Mouse (Mus musculus) induced T-regulatory cell, adult 2 months (primary cell): ENCODE results near the gene Lrrn4cl.
"Not testable (repeated sequence)": the region's sequence is repeated elsewhere in the genome, so short reads cannot be mapped to it uniquely, and the experiment has no call there.

Experiments used
- DNase-seq: peaks from one replicate; pipeline ENCODE4 v3.0.0-alpha.2; 2012; ENCODE audit warnings: low read depth

The Lrrn4cl gene

GRCm38 (mm10) chr19:8838041-8838730, 12.4 kb upstream of the Lrrn4cl start:
- no peak for DNase-seq

GRCm38 (mm10) chr19:8839103-8839907, 11.3 kb upstream of the Lrrn4cl start, which contains the start of gene Gng3:
Gene Gng3, minus strand, starts transcription at chr19:8839194.
- DNase-seq: peak; percentile 31

- DNase-seq: peak; percentile 76
Measured at GRCm38 (mm10) chr19:8839908-8840791, 10.4 kb upstream of the Lrrn4cl start.

GRCm38 (mm10) chr19:8841012-8841411, 9.6 kb upstream of the Lrrn4cl start:
- DNase-seq: no peak

GRCm38 (mm10) chr19:8842961-8843360, 7.6 kb upstream of the Lrrn4cl start:
- DNase-seq: no peak

- peak; percentile 91 for DNase-seq
Measured at GRCm38 (mm10) chr19:8844371-8845129, 6.0 kb upstream of the Lrrn4cl start.

GRCm38 (mm10) chr19:8848356-8848755, 2.2 kb upstream of the Lrrn4cl start:
- DNase-seq: no peak

- no peak for DNase-seq
Measured at GRCm38 (mm10) chr19:8851639-8852038, 1.1 kb downstream of the Lrrn4cl start.

GRCm38 (mm10) chr19:8852236-8852928, 1.8 kb downstream of the Lrrn4cl start:
- DNase-seq: no peak

GRCm38 (mm10) chr19:8853117-8853516, 2.5 kb downstream of the Lrrn4cl start:
- DNase-seq: no peak

- DNase-seq: peak; percentile 68
Measured at GRCm38 (mm10) chr19:8857689-8858088, 7.1 kb downstream of the Lrrn4cl start.

- peak; percentile 75 for DNase-seq
Measured at GRCm38 (mm10) chr19:8859018-8859417, 8.4 kb downstream of the Lrrn4cl start.

- DNase-seq: no peak
Measured at GRCm38 (mm10) chr19:8864265-8864664, 13.7 kb downstream of the Lrrn4cl start.

GRCm38 (mm10) chr19:8870381-8870780, 19.8 kb downstream of the Lrrn4cl start:
- DNase-seq: not testable (repeated sequence)

- DNase-seq: no peak
Measured at GRCm38 (mm10) chr19:8870838-8871237, 20.3 kb downstream of the Lrrn4cl start.

- peak; percentile 97 for DNase-seq
Measured at GRCm38 (mm10) chr19:8871267-8872186, 21.0 kb downstream of the Lrrn4cl start, which contains the start of gene Ubxn1. Gene Ubxn1, plus strand, starts transcription at chr19:8871496.

- DNase-seq: peak; percentile 23
Measured at GRCm38 (mm10) chr19:8872266-8872840, 21.8 kb downstream of the Lrrn4cl start.

GRCm38 (mm10) chr19:8875031-8875430, 24.5 kb downstream of the Lrrn4cl start:
- no peak for DNase-seq

GRCm38 (mm10) chr19:8880311-8881033, 29.9 kb downstream of the Lrrn4cl start, which contains the start of gene Uqcc3:
Gene Uqcc3, minus strand, starts transcription at chr19:8880923.
- DNase-seq: peak; percentile 92
